Mouse (Mus musculus) brain, embryonic 14.5 days (tissue): ENCODE measurements around the gene Lins1.

ENCODE experiments used
- CTCF ChIP-seq: fragments of 200-500 bp; IDR thresholded peaks from 2 replicates; pipeline ENCODE4 v1.5.1; 2012; ENCODE audit warnings: inconsistent platforms, mild to moderate bottlenecking, moderate library complexity, borderline replicate concordance; ENCODE audit not compliant: insufficient read depth, insufficient read length; ENCODE audit errors: extremely low read depth
- POLR2A ChIP-seq: fragments of 200-500 bp; IDR thresholded peaks from 2 replicates; pipeline ENCODE4 v1.6.1; 2012; ENCODE audit warnings: mild to moderate bottlenecking, inconsistent platforms, borderline replicate concordance; ENCODE audit not compliant: poor library complexity, insufficient read depth, insufficient read length, severe bottlenecking; ENCODE audit errors: extremely low read depth

DNA sequence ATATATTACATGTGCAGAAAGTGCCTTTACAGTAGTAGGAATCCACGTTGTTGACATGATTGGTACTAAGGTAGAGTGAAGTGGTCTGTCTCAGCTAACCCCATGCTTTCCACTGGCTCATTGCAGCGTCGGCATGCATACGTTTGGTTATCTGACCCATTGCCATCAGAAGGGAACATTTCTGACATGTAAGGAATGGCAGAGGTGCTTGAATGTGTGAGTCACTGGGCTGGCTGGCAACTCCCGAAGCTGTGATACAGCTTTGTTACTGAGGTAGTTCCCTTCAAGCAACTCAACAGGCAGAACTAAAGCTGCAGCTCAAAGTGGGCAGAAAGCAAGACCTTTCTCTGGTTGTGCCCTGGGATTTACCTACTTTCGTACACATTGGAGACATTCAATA is 45.3 kb downstream of the Lins1 start:
- no peak for TF ChIP-seq CTCF
- no peak for TF ChIP-seq POLR2A
